Mouse (Mus musculus) lung, postnatal 0 days (tissue): Measurements from ENCODE around the gene Lrmda.

ENCODE experiments used
- CTCF ChIP-seq: IDR thresholded peaks from 2 replicates; pipeline ENCODE4 v1.5.1; 2016; ENCODE audit warnings: antibody characterized with exemption, mild to moderate bottlenecking
- EP300 ChIP-seq: IDR thresholded peaks from 2 replicates; pipeline ENCODE4 v1.6.1; 2016; ENCODE audit warnings: antibody characterized with exemption, mild to moderate bottlenecking, control low read depth

DNA sequence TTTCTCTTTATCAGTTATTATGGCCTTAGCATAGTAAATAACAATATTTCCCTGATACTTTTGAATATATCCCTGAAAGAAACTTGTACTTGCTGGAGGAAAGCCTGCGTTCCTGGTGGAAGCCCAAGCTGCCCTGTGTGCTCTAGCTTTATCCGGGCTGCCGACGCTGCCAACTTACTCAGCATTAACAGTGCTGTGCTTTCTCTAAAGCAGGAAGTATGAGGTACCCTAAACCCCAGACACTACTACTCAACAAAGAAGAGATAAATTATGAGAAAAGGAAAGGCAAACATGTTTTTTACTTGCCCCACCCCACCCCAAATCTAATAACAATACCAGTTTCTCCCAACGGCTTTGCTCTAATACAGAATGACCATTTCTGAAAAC is 240.5 kb downstream of the Lrmda start:
- TF ChIP-seq EP300, result no peak
- no peak for TF ChIP-seq CTCF
